Mouse (Mus musculus) intestine, embryonic 16.5 days (tissue): ENCODE measurements at regions not wholly inside any gene's neighbourhood (a gene's known extent, or its start where the extent isn't known, plus 50 kb on each side); places are given as distances from the start of the nearest gene placed in this dataset.
A peak's percentile ranks its signal among the peaks of the same experiment; 100 is the strongest.

ENCODE experiments used
- ATAC-seq: fragments of 200-750 bp; cut with Nextera tagmentation; 2 replicates; pipeline ENCODE4 v1.8.0; 2017; ENCODE audit warnings: moderate TSS enrichment, moderate library complexity
- H3K27ac ChIP-seq: fragments of 300-500 bp; sonication (generic); 2 replicates; pipeline ENCODE4 v1.5.1; 2014; ENCODE audit warnings: mild to moderate bottlenecking, low read length
- H3K27me3 ChIP-seq: fragments of 300-500 bp; sonication (generic); replicated peaks from 2 replicates; pipeline ENCODE4 v1.6.1; 2014; ENCODE audit warnings: low read length, control low read depth, mixed read lengths; ENCODE audit not compliant: control insufficient read depth, insufficient read depth
- H3K36me3 ChIP-seq: fragments of 300-500 bp; sonication (generic); 2 replicates; pipeline ENCODE4 v1.6.1; 2014; ENCODE audit warnings: low read length, control low read depth; ENCODE audit not compliant: control insufficient read depth, insufficient read depth
- H3K4me1 ChIP-seq: fragments of 300-500 bp; sonication (generic); 2 replicates; pipeline ENCODE4 v1.6.1; 2014; ENCODE audit warnings: low read length, control low read depth, mixed read lengths; ENCODE audit not compliant: control insufficient read depth, insufficient read depth
- H3K4me2 ChIP-seq: fragments of 300-500 bp; sonication (generic); 2 replicates; pipeline ENCODE4 v1.6.1; 2014; ENCODE audit warnings: low read depth, low read length, control low read depth
- H3K4me3 ChIP-seq: fragments of 300-500 bp; sonication (generic); 2 replicates; pipeline ENCODE4 v1.5.1; 2014; ENCODE audit warnings: mild to moderate bottlenecking, low read length
- H3K9ac ChIP-seq: fragments of 300-500 bp; sonication (generic); 2 replicates; pipeline ENCODE4 v1.6.1; 2014; ENCODE audit warnings: low read depth, low read length
- H3K9me3 ChIP-seq: fragments of 300-500 bp; sonication (generic); 2 replicates; pipeline ENCODE4 v1.6.1; 2016; ENCODE audit warnings: low read length, control low read depth; ENCODE audit not compliant: control insufficient read depth
- WGBS: fragments of 180-500 bp; shearing (Covaris S2); extraction: QIAGEN DNeasy Blood & Tissue Kit; methylation state at CpG from one replicate; pipeline ENCODE4 v1.1.7; 2014; 5-methylcytosine and 5-hydroxymethylcytosine counted together

DNA sequence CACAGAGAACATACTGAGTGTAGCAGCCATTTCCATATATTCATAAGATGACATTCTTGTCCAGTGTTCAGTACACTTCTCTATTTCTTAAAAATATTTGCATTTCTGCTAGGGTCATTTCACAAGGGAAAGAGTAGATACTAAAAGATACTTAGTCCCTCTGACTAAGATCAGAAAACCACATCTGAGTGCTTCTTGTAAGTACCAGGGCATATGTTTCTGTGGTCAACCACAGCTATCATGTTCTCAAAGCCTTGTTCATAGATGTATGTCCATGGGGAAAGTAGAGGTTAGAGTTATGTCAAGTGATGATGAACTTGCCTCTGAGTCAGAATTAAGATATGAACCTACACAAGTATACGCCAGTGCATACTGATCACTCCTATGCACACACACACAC is 279.2 kb upstream of the Clnk start:
- Histone ChIP-seq H3K4me1 (no peaks in the 10 kb centered on the region), H3K9ac (no peak overlapping the region), H3K27me3 (no peaks in the 10 kb centered on the region), H3K4me3 (no peak overlapping the region), H3K4me2 (no peak overlapping the region), H3K27ac (no peak overlapping the region), H3K9me3 (no peaks in the 10 kb centered on the region), H3K36me3 (no peaks in the 10 kb centered on the region)
- ATAC-seq = no peak
- WGBS = 84% methylated on average over 1 of the region's 1 CpGs

DNA sequence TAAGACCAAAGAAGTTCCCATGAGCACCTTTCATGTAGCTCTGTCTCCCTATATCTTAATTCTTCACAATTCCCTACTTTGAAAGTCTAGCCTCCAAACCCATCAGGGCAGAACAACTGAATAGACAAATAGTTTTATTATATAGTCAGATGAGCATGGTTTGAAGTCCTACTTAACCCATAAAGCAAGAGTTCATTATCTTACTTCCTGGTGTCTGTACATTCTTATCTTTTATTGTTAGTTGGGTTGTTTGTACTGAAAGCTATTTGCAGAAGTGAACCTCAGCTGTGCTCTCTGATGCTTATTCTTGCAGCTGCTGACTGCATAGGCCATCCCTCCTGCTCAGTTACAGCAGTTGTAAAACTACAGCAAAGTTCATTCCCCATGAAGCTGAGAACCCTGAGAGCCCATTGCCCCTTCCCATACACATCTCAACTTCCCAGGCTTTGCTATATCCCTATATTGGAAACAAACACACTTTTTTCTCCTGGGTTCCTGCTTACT is 276.7 kb upstream of the Clnk start:
- no peak overlapping the region for H3K4me3 ChIP-seq
- no peaks in the 10 kb centered on the region for H3K27me3 ChIP-seq
- no peaks in the 10 kb centered on the region for H3K36me3 ChIP-seq
- no peaks in the 10 kb centered on the region for H3K4me1 ChIP-seq
- peak; percentile 94 for ATAC-seq
- H3K9ac ChIP-seq = no peak overlapping the region
- H3K4me2 ChIP-seq = no peak overlapping the region
- no peak overlapping the region for H3K27ac ChIP-seq
- no peaks in the 10 kb centered on the region for H3K9me3 ChIP-seq

DNA sequence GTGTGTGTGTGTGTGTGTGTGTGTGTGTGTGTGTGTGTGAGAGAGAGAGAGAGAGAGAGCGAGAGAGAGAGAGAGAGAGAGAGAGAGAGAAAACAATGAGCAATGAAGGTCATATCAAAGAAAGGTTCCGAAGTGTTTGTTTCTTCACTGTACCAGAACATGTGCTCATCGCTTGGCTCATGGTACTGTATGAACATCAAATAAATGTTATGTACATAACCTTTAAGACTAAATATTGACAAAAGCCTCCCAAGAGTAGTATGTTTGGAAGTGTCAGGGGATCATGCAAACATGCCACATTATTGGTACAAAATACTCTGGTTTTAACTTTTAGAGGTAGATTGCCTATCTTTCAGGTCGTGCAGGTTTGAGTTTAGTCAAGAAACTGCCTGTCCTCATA is 275.3 kb upstream of the Clnk start:
- Histone ChIP-seq H3K4me3 (no peak overlapping the region), H3K9me3 (no peaks in the 10 kb centered on the region), H3K4me1 (no peaks in the 10 kb centered on the region), H3K4me2 (no peak overlapping the region), H3K36me3 (no peaks in the 10 kb centered on the region), H3K9ac (no peak overlapping the region), H3K27ac (no peak overlapping the region), H3K27me3 (no peaks in the 10 kb centered on the region)
- ATAC-seq = no peak
- WGBS = 81% methylated on average over 4 of the region's 4 CpGs

GRCm38 (mm10) chr5:39150891-39151290 is 274.3 kb upstream of the Clnk start:
- H3K27ac ChIP-seq = no peak overlapping the region
- H3K4me2 ChIP-seq = no peak overlapping the region
- H3K36me3 ChIP-seq = no peaks in the 10 kb centered on the region
- no peak overlapping the region for H3K9ac ChIP-seq
- whole genome bisulfite sequencing = 87% methylated on average over 4 of the region's 4 CpGs
- ATAC-seq = no peak
- no peaks in the 10 kb centered on the region for H3K4me1 ChIP-seq
- H3K4me3 ChIP-seq = no peak overlapping the region
- H3K27me3 ChIP-seq = no peaks in the 10 kb centered on the region
- H3K9me3 ChIP-seq = no peaks in the 10 kb centered on the region

- WGBS = 41% methylated on average over 2 of the region's 2 CpGs
- H3K36me3 ChIP-seq = no peaks in the 10 kb centered on the region
- no peak overlapping the region for H3K27ac ChIP-seq
- no peaks in the 10 kb centered on the region for H3K4me1 ChIP-seq
- no peaks in the 10 kb centered on the region for H3K27me3 ChIP-seq
- H3K4me3 ChIP-seq = no peak overlapping the region
- ATAC-seq = no peak
- H3K9me3 ChIP-seq = no peaks in the 10 kb centered on the region
- no peak overlapping the region for H3K4me2 ChIP-seq
- H3K9ac ChIP-seq = no peak overlapping the region
Measured at GRCm38 (mm10) chr5:39145658-39146057, 269.0 kb upstream of the Clnk start.

DNA sequence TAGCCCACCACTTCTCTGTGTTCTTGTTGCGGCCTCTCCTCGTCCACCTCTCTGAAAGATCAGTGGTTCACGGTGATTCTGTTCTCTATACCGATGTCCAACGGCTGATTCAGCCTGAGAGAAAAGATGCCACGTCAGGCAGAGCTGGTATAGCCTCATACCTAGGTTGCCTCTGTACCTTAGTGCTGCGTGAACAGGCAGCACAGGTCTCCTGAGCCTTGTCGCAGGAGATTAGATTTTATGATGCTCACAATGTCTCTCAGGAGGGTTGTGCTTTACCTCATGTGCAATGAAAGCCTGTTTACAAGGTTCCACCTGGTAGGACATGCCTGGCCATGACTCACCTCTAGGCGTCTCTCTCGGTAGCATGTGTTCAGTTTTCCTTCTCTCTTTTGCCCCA is 267.6 kb upstream of the Clnk start:
- Histone ChIP-seq H3K4me2 (no peak overlapping the region), H3K9ac (no peak overlapping the region), H3K9me3 (no peaks in the 10 kb centered on the region), H3K4me3 (no peak overlapping the region), H3K27ac (no peak overlapping the region), H3K27me3 (no peaks in the 10 kb centered on the region), H3K4me1 (no peaks in the 10 kb centered on the region), H3K36me3 (no peaks in the 10 kb centered on the region)
- ATAC-seq = no peak
- 70% methylated on average over 10 of the region's 10 CpGs for WGBS

- ATAC-seq = peak; percentile 62; the same call in 1 of the 2 replicates
- no peak overlapping the region for H3K4me2 ChIP-seq
- no peak overlapping the region for H3K9ac ChIP-seq
- no peaks in the 10 kb centered on the region for H3K4me1 ChIP-seq
- H3K9me3 ChIP-seq = no peaks in the 10 kb centered on the region
- no peaks in the 10 kb centered on the region for H3K36me3 ChIP-seq
- no peak overlapping the region for H3K4me3 ChIP-seq
- WGBS = 43% methylated on average over 4 of the region's 4 CpGs
- no peak overlapping the region for H3K27ac ChIP-seq
- no peaks in the 10 kb centered on the region for H3K27me3 ChIP-seq
Measured at GRCm38 (mm10) chr5:39143648-39144047, 267.0 kb upstream of the Clnk start.

DNA sequence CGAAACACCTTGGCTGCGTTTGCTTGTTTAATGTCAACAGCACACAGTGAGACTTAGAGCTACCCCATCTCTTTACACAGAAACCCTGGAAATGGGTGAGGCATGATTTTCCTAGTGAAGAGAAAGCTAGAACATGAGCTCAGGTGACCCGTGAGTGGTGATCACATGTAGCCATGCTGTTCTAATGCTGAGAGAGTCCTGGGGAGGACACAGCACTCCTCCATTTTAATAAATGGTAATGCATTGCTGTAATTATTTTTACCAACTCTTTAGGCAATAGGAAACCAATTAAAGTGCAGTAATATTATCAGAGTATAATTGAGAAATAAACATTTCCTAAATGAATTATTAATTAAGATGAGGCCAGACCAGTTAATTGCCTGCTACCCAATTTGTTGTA is 261.8 kb upstream of the Clnk start:
- 83% methylated on average over 3 of the region's 3 CpGs for WGBS
- H3K36me3 ChIP-seq = no peaks in the 10 kb centered on the region
- no peak overlapping the region for H3K4me2 ChIP-seq
- H3K9ac ChIP-seq = no peak overlapping the region
- H3K4me1 ChIP-seq = no peaks in the 10 kb centered on the region
- H3K9me3 ChIP-seq = no peaks in the 10 kb centered on the region
- no peak overlapping the region for H3K4me3 ChIP-seq
- no peaks in the 10 kb centered on the region for H3K27me3 ChIP-seq
- no peak for ATAC-seq
- H3K27ac ChIP-seq = no peak overlapping the region

GRCm38 (mm10) chr5:39128931-39129330 is 252.3 kb upstream of the Clnk start:
- no peaks in the 10 kb centered on the region for H3K27me3 ChIP-seq
- H3K4me1 ChIP-seq = no peaks in the 10 kb centered on the region
- no peaks in the 10 kb centered on the region for H3K9me3 ChIP-seq
- no peak overlapping the region for H3K27ac ChIP-seq
- no peak overlapping the region for H3K4me3 ChIP-seq
- H3K36me3 ChIP-seq = no peaks in the 10 kb centered on the region
- H3K4me2 ChIP-seq = no peak overlapping the region
- no peak for ATAC-seq
- H3K9ac ChIP-seq = no peak overlapping the region

- WGBS = 87% methylated on average over 4 of the region's 4 CpGs
Measured at GRCm38 (mm10) chr5:39126833-39127232, 250.2 kb upstream of the Clnk start.

More at GRCm38 (mm10) chr5:39126833-39127232, 250.2 kb upstream of the Clnk start:
- Histone ChIP-seq H3K4me2 (no peak overlapping the region), H3K9me3 (no peaks in the 10 kb centered on the region), H3K36me3 (no peaks in the 10 kb centered on the region), H3K9ac (no peak overlapping the region), H3K4me1 (no peaks in the 10 kb centered on the region), H3K4me3 (no peak overlapping the region), H3K27me3 (no peaks in the 10 kb centered on the region), H3K27ac (no peak overlapping the region)
- no peak for ATAC-seq
